Mouse (Mus musculus): ENCODE measurements around the gene Kif1c.

- no peak for TF ChIP-seq GATA1 (IDR thresholded peaks at IDR 0.05; ENCODE audit: borderline replicate concordance, low read length)
- no peak for TF ChIP-seq FLI1 (IDR thresholded peaks at IDR 0.05; ENCODE audit: low read length)
Observed at GRCm38 (mm10) chr11:70681897-70682581, 18.3 kb upstream of the Kif1c start.

Measured in megakaryocyte, embryonic 14.5 days (primary cell).